Mouse (Mus musculus) mouse embryonic stem cell (cell line): ENCODE measurements at regions not wholly inside any gene's neighbourhood (a gene's known extent, or its start where the extent isn't known, plus 50 kb on each side); places are given as distances from the start of the nearest gene placed in this dataset.

ENCODE experiments used
- in situ Hi-C, 2 experiments: fragments of 300-500 bp; cut with MboI; formaldehyde crosslinking; loops; 1 replicate in 1 of 2; 3 replicates in 1 of 2; pipeline ENCODE4 v1.14.3; 2019 to 2020; ENCODE audit warnings: low sequenced_read_pairs in 2 of 2, low pct_unique_long_range_greater_than_20kb in 1 of 2, mixed read lengths in 1 of 2; ENCODE audit not compliant: unreplicated experiment in 1 of 2

DNA sequence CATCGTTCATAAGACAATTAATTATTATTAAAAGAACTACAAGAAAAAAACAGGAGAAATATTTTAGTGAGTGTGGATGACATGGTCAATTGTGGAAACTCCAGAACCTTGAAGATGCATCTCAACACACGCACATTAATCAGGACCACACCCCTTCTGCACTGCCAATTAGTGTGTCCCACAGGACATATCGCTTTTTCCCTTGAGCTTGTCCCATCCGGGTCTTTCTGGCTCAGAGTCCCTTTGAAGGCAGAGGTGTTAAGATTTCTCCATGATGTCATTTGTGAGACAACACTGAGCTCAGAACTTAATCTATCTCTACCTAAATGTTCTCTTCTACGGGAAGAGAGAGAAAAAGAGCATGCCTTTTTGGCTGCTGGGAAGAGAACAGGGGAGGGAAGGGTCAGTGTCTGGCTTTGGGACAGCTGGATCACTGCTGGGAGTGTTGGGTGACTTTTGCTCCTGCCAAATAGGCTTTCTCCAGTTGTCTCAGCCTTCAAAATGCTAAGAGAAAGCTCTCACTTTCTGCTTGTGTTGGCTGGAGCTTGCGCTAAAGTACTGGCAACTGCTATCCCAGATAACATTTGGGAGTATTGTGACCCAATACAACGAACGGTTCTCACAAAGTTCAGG lies 162.6 kb upstream of the Prickle1 start:
- in situ Hi-C loops: no loop called here

DNA sequence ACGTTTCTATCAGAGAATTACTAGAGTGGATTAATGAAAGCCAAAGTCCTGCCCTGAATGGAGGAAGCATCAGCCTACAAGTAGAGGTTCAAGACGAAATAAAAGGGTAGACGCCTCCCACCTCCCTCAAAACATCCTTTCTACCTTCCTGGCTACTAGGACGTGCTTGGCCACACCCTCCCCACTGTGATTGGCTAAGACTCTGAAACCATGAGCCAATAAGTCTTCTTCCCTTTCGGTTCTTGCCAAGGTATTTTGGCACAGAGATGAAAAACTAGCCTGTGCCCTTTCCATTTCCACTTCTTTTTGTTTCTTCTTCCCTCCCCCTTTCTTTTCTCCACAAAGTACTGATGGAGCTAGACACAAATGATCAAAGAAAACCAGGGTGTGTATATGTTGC lies 160.3 kb upstream of the Prickle1 start:
- in situ Hi-C loops: no loop called here

DNA sequence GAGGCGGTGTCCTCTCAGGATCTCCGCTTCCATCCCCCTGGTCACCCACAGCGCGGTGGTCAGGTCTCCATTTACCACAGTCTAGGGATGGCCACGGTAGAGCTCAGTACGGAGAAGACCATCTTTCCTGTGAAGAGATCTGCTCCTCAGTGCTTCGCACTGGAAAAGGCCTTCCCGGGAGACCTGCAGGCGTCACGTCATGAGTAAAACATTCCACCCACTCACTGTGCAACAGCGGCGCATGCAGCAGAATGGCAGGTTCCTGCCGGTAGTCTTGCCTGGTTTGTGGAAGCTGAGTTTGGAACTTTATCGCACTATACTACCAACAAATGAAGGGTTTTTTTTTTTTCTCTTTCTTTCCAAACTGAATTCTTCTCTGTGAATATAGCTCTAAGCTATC lies 156.1 kb upstream of the Prickle1 start:
- in situ Hi-C loops: no loop called here

DNA sequence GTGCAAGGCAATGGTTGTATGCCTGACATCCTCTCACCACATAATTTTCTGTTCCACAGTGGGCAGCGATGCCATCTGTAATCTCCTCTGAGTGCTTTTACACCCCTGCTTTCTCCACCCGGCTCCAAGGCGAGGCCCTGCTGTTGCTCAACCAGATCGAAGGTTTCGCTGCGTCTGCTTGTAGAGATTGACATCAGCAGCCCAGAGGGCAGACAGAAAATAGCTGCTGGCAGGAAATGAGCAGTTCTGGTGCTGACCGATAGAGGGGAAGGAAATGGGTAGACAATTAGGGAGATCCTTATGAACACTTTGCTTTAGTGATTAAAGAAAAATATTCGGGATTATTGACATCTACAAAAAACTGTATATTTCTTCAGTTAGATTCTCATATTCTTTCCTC lies 155.3 kb upstream of the Prickle1 start:
- in situ Hi-C loops: no loop called here

DNA sequence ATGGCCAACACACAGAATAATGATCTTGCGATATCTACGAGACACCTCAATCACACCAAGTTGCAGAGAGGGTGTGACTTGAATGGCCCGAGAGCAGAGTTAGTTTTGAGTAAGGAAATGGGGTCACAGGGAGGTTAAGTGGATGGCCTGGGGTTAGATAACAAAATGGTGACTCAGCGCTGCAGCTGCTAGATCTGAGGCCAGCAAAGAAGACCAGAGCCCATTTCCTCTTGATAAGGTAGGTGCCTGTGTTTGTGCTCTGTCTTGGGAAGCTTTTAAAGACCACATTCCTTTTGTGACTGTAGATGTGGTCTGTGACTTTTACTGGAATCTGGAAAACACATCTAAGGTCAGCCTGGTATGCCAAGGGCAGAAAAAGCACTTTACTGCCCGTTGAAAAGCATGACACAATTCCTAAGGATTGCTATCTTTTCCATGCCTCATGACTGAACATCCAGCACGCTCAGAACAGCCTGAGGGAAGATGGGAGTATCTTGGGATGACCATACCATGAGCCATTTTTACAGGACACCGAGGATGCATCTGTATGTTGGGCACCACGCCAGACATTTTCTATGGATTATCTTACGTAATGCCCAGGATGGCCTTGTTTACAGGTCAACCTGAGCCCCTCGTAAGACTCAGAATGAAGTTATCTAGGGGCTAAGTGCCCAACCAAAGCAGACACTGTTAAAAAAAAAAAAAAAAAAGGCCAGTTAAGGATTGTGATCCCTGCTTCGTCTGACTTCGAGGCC lies 148.7 kb upstream of the Prickle1 start:
- in situ Hi-C loops: no loop called here

DNA sequence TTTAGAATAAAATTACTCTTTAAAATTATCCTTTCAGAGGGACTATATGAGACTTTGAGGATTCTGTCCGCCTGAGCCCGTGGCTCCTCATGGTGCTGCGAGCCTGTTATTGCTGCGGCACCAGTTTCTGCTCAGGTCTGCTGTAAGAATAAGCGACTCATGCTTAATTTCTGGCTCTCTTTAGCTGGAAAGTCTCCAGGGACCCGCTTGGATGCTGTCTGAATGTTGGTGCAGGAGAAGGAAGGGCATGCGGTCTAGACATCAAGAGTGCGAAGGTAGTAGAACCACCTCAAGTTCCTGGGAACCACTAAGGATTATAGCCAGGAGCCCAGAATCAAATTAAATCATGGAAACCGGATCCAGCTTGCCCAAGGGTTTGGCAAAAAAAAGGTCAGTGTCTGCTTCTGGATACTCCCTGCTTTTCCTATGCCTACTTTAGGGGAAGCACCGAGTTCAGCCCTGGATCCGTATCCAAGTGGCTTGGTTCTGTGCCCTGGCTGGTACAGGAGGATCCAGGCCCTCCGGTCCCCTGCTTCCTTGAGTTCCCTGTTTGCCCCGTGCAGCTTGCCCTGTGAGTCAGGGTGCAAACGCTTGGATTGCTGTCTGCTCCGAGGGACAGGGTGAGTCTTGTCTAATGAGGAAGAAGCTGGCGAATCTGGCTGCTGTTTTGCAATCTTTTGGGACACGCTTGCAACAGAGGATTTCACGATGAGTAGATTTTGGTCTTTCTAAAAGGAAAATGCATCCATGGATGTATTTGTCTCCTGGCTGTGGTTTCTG lies 138.2 kb upstream of the Prickle1 start:
- in situ Hi-C loops: no loop called here

DNA sequence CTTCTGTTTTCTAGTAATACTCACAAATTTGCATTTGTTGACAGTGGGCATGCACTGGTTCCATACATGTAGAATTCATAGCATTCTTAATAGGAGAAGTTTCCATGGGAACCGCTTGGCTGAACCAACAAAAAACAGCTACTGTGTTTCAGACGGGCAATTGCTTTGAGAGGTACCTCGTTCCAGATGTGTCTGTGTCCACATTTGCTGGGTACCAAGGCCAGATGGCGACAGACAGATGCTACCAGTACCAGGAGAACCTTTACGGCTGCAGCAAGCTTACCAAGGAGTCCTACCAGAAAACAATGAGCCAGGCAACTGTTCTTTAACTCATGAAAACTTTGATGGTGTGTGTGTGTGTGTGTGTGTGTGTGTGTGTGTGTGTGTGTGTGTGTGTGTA lies 137.1 kb upstream of the Prickle1 start:
- in situ Hi-C loops: no loop called here

DNA sequence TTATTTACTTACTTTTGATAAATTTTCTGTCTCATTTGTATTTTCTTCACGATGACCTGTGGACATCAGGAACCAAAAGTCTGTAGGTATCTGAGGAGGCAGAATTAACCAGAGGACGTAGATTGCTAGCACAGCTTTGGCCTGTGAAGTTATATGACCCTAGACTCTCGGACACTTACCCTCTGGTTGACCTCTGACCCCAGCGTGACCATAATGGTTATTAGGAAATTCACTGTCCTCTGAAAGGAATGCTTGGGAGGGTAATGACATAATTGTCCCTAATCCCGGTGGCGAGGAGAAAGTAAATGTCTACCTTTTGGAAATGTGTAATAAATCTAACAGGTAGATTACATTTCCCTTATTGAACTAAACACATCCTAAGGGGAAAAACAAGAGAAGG lies 135.5 kb upstream of the Prickle1 start:
- in situ Hi-C loops: no loop called here

DNA sequence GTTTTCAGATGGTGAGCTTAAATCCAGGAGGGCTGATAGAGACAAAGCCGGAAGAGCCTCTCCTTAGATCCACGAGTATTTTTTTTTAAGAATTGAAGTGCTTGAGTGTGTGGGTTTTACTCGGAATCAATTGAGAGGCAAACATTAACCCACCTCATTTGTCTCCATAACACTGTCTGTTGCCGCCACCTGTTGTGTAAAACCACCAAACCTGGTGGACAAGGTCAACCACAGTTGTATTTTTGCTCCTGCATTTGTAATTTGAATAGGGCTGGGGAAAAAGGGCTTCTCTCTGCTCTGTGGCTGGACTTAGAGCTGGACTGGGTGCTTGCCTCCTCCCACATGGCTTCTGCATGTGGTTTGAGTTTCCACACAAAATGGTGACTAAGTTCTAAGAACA lies 119.8 kb upstream of the Prickle1 start:
- in situ Hi-C loops: no loop called here

DNA sequence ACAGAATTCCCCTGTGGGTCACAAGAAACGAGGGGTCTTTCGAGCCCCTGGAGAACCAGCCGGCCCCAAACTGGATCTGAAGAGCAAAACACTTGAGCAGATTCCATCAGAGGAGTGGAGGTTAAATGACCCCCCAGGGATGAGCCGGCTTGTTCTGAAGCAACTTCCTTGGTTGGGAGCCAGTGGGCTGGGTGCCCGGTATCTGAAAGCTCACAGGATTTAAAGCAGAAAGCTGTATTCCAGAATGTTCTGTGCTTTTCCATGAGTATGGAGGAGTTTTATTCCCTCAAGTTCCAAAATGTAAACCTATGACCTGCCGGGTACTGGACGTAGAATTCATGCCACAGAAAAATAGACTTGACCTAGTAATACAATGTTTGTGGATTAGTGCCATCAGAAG lies 117.7 kb upstream of the Prickle1 start:
- in situ Hi-C loops: no loop called here

DNA sequence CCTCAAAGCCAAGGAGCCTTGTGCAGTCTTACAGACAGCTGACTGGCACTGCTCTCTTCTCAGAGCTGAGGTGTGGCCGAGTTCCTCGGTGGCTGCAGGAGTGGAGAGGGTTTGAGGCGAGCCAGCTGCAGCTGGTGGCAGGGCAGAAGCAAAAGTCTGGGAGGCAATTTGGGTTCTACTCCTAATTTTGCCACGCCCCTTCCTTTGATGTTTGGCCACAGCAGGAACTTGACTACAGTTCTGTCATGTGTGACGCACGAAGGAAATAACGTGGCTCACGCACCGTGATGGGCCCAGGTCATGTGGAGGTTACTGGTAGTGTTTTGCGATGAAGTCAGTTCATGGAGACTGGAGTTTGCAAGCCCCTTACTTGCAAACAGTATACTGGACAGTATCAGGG lies 116.9 kb upstream of the Prickle1 start:
- in situ Hi-C loops: no loop called here

DNA sequence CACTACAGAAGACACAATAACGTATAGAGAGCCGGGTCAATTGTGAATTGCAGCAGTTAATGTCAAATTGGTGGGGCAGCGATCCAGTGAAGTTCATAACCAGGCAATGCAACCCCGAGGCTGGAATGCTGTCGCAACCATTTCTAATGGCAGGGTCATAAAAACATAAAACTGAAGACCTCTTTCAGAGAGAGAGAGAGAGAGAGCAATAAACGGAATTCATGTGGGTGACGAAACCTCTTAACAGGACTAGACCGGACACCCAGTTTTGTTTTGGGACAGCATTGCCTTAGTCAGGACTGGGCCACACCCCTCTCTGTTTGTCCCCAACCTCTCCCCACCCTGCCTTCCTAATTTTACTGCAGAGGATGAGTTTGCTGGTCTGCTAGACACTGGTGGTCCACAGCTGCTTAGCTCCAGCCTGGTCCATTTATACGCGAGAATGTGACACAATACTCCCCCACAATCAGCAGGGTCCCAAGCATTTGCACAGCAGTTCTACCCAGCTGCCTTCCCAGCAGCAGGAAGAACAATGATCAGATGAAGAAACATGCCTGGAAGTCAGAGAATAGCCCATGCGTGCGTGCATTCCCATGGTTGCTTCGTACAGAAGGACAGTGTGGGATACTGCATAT lies 115.6 kb upstream of the Prickle1 start:
- in situ Hi-C loops: no loop called here

DNA sequence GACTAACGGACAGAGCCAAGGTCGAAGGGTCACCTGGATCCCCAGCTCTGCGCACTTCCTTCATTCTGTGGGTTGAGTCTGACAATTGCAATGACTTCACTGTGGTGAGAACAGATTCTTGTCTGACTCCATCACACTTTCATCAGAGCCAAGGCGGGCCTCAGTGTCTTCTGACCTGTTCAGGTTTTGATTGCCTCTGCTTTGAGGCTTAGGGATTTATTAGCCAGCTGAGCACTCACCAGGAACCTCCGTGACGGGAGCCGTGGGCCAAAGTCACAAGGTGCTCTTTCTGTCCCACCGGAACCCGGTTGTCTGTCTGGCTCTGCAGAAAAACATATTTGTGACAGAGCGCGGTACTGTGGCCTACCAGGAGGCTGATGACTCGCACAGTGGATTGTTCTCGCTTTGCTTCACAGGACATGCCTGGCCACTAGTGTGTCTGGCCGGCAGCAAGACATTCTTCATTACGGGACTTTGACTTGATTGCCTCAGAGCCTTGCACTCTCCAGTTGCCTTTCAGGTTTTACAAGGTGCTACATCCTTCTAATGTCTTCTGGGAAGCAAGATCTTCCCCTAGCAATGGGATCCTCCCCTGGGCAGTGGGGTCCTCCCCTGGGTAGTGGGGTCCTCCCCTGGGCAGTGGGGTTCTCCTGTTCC lies 114.9 kb upstream of the Prickle1 start:
- in situ Hi-C loops: no loop called here

DNA sequence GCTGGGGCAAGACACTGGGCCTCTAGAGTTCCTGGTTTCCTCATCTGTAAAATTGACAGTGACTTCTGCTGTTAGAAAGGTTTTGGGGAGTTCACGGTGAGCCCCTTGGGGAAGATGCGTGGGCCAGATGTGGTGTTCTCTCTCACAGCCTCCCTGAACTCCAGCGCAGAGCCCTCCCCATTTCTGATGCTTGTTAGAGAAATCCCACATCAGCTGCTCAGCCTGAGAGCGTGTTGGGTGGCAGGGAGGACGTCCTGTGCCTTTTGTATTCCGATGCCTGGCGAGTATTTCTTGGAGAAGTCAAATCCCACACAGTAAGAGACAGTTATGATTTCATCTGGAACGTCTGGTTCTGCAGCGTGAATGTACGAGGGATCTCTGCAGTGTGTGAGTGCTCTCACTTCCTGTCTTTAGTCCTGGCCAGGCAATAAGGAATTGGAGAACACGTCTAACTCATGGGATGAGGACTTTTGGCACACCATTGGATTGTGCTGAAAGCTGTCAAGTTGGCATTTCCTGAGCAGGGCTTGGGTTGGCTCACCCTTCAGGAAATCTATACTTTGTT lies 110.8 kb upstream of the Prickle1 start:
- in situ Hi-C loops: no loop called here

DNA sequence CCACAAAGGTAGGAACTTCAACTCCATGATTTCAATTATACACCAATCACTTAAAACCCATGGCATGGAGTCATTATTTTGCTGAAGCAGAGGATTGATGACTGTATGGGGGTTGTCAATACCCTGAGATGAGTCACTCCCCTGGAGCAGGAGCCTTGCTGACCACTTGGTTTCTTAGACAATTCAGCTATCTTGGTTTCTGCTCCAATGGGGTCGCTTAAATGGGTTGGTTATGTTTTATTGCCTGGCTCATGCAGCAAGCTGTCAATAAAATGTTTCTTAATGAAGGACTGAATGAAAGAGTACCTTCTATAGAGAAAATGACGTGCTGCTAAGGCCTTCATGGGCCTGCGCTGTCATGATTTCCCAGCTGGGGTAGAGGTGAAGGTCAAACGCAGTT lies 110.0 kb upstream of the Prickle1 start:
- in situ Hi-C loops: no loop called here

DNA sequence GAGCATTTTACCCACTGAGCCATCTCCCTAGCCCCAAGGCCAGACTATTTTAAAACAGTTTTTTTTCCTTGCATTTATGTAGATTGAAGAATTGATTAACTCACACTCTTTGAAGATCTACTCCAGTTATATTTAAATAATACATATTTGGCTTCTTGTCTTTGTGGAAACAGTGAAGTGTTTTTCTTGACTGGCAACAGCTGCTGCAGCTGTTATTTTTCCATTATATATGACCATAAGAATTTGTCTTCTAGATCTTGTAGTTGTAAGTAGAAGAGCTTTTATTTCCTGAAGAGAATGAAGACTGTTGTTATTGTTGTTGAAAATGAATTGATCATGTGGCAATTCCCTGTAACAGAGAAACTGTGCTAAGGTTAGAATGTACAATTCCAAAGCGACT lies 109.4 kb upstream of the Prickle1 start:
- in situ Hi-C loops: no loop called here

DNA sequence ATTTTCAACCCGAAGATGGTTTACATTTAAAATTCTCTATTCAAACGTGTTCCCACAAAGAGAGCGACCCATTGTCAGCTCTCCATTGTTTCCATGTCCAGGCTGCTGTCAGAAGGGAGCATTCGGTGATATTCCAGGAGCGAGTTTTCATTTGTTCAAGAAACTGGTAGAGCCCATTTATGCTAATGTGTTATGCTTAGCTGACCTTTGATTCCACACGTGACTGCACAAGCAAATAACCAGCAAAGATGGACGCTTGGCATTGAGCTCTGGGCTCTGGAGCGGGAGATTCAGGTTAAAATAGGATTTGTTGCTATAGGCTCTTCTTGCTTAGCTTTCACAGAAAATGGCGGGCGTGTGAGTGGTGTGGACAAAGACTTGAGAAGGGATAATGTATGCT lies 105.3 kb upstream of the Prickle1 start:
- in situ Hi-C loops: no loop called here

DNA sequence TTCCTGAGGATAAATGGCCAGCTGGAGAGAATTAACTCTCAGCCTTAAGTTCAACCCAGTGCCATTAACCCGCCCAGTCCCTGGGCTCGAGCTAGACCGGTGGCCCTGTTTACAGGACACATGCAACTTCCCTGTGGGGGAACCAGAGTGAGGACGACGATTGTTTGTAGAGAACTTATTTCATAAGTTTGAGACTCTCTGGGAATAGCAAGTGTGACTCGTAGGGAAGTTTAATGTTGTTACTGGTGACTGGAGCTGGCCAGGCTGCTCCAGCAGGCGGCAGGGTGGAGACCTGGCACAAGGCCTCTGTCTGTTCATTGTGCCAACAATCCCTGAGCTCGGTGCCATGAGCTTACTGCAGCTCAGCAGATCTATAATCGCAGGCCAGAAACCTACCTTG lies 104.3 kb upstream of the Prickle1 start:
- in situ Hi-C loops: no loop called here
